Mouse (Mus musculus): ENCODE measurements at regions not wholly inside any gene's neighbourhood (a gene's known extent, or its start where the extent isn't known, plus 50 kb on each side); places are given as distances from the start of the nearest gene placed in this dataset.

DNA sequence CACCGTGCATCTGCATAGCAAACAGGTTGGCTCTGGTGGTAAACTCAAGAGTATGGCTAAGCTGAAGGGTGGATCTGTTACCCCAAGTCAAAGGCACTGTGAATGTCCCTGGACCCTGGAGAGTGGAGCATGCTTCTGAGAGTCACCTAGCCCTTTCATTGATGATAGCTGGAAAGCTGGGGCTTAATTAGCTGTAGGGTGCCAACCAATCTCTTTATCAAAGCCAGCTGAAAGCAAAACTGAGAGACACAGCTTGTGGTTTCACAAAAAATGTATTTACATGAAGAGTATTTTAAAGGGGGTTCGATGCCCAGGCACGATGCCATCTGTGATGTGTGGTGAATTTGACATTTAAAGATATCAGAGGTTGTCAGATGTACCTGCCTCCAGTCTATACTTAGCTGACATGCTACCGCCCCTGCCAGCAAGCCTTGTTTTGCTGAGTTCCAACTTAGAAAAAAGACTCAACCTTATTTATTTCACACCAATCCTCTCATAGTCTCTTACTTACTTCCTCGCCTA lies 209.3 kb upstream of the Spdye4c start:
- H3K9me3 ChIP-seq (ENCODE audit: low read length): no peaks in the 10 kb centered on the region
- H3K36me3 ChIP-seq (ENCODE audit: insufficient read depth): no peaks in the 10 kb centered on the region
- H3K9ac ChIP-seq: no peak overlapping the region
- no peak overlapping the region for H3K4me2 ChIP-seq (ENCODE audit: low read depth)
- WGBS: 67% methylated on average over 5 of the region's 5 CpGs
- H3K27ac ChIP-seq (ENCODE audit: low read depth, low read length): no peak overlapping the region
- no peak overlapping the region for H3K4me3 ChIP-seq (ENCODE audit: low read depth, low read length)
- no peaks in the 10 kb centered on the region for H3K27me3 ChIP-seq (ENCODE audit: insufficient read depth, low read length)
- DNase-seq: no peak
- TF ChIP-seq CTCF (IDR thresholded peaks at IDR 0.05; ENCODE audit: low read depth): no peak
- ATAC-seq: no peak
- H3K4me1 ChIP-seq (ENCODE audit: insufficient read depth): no peaks in the 10 kb centered on the region

DNA sequence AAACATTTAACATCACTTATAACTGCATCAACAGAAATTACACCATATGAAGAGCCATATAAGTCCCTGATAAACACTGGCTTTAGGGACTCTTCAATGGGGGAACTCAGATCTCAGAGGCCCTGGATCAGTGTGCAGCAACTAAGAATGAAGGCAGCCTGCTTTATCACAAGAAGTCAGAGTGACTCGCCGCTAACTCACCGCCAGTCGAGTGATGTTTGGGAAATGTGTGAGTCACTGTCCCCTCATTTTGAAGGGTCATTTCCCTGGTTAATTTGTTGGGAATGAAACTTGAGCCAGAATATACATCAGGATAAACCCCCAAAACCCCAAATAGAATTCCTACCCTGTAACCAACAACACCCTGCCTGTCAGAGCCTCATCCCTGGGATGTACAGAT lies 208.5 kb upstream of the Spdye4c start:
- H3K9ac ChIP-seq: no peak overlapping the region
- no peaks in the 10 kb centered on the region for H3K9me3 ChIP-seq (ENCODE audit: low read length)
- no peaks in the 10 kb centered on the region for H3K27me3 ChIP-seq (ENCODE audit: insufficient read depth, low read length)
- H3K4me2 ChIP-seq (ENCODE audit: low read depth): no peak overlapping the region
- no peak overlapping the region for H3K27ac ChIP-seq (ENCODE audit: low read depth, low read length)
- no peak for TF ChIP-seq CTCF (IDR thresholded peaks at IDR 0.05; ENCODE audit: low read depth)
- DNase-seq (no peak), ATAC-seq (no peak)
- WGBS: 85% methylated on average over 4 of the region's 4 CpGs
- no peaks in the 10 kb centered on the region for H3K36me3 ChIP-seq (ENCODE audit: insufficient read depth)
- no peaks in the 10 kb centered on the region for H3K4me1 ChIP-seq (ENCODE audit: insufficient read depth)
- no peak overlapping the region for H3K4me3 ChIP-seq (ENCODE audit: low read depth, low read length)

- no peak overlapping the region for H3K4me3 ChIP-seq (ENCODE audit: low read depth, low read length)
- TF ChIP-seq CTCF (IDR thresholded peaks at IDR 0.05; ENCODE audit: low read depth): no peak
- no peaks in the 10 kb centered on the region for H3K4me1 ChIP-seq (ENCODE audit: insufficient read depth)
- no peaks in the 10 kb centered on the region for H3K36me3 ChIP-seq (ENCODE audit: insufficient read depth)
- H3K27me3 ChIP-seq (ENCODE audit: insufficient read depth, low read length): no peaks in the 10 kb centered on the region
- no peaks in the 10 kb centered on the region for H3K9me3 ChIP-seq (ENCODE audit: low read length)
- H3K27ac ChIP-seq (ENCODE audit: low read depth, low read length): no peak overlapping the region
- peak; percentile 65 for DNase-seq
- 47% methylated on average over 10 of the region's 10 CpGs for WGBS
- no peak overlapping the region for H3K9ac ChIP-seq
- peak; percentile 53 for ATAC-seq
- H3K4me2 ChIP-seq (ENCODE audit: low read depth): no peak overlapping the region
These were observed 206.4 kb upstream of the Spdye4c start for GRCm38 (mm10) chr2:128384612-128385011.

- H3K4me2 ChIP-seq (ENCODE audit: low read depth): no peak overlapping the region
- no peak overlapping the region for H3K4me3 ChIP-seq (ENCODE audit: low read depth, low read length)
- 62% methylated on average over 4 of the region's 4 CpGs for WGBS
- ATAC-seq: no peak
- no peak overlapping the region for H3K27ac ChIP-seq (ENCODE audit: low read depth, low read length)
- TF ChIP-seq CTCF (IDR thresholded peaks at IDR 0.05; ENCODE audit: low read depth): no peak
- no peak for DNase-seq
- no peaks in the 10 kb centered on the region for H3K4me1 ChIP-seq (ENCODE audit: insufficient read depth)
- no peaks in the 10 kb centered on the region for H3K36me3 ChIP-seq (ENCODE audit: insufficient read depth)
- H3K27me3 ChIP-seq (ENCODE audit: insufficient read depth, low read length): no peaks in the 10 kb centered on the region; the same call in 1 of the 2 replicates
- H3K9ac ChIP-seq: no peak overlapping the region
- no peaks in the 10 kb centered on the region for H3K9me3 ChIP-seq (ENCODE audit: low read length)
These were observed 204.0 kb upstream of the Spdye4c start for GRCm38 (mm10) chr2:128386846-128387621.

- no peak overlapping the region for H3K4me3 ChIP-seq (ENCODE audit: low read depth, low read length)
- 84% methylated on average over 8 of the region's 8 CpGs for WGBS
- DNase-seq: no peak
These were observed 203.0 kb upstream of the Spdye4c start for GRCm38 (mm10) chr2:128387851-128388471.

GRCm38 (mm10) chr2:128388883-128389470 lies 202.0 kb upstream of the Spdye4c start:
- Histone ChIP-seq H3K27ac (ENCODE audit: low read depth, low read length) (no peak overlapping the region), H3K4me1 (ENCODE audit: insufficient read depth) (no peaks in the 10 kb centered on the region), H3K9me3 (ENCODE audit: low read length) (no peaks in the 10 kb centered on the region), H3K4me2 (ENCODE audit: low read depth) (no peak overlapping the region), H3K27me3 (ENCODE audit: insufficient read depth, low read length) (no peaks in the 10 kb centered on the region; the same call in 1 of the 2 replicates), H3K36me3 (ENCODE audit: insufficient read depth) (no peaks in the 10 kb centered on the region), H3K9ac (no peak overlapping the region), H3K4me3 (ENCODE audit: low read depth, low read length) (no peak overlapping the region)
- DNase-seq (no peak), ATAC-seq (no peak)
- TF ChIP-seq CTCF (IDR thresholded peaks at IDR 0.05; ENCODE audit: low read depth): no peak
- WGBS: 13% methylated on average over 7 of the region's 7 CpGs

More at GRCm38 (mm10) chr2:128387851-128388471, 203.0 kb upstream of the Spdye4c start:
- no peaks in the 10 kb centered on the region for H3K9me3 ChIP-seq (ENCODE audit: low read length)
- H3K4me1 ChIP-seq (ENCODE audit: insufficient read depth): no peaks in the 10 kb centered on the region
- no peak overlapping the region for H3K4me2 ChIP-seq (ENCODE audit: low read depth)
- TF ChIP-seq CTCF (IDR thresholded peaks at IDR 0.05; ENCODE audit: low read depth): no peak
- H3K36me3 ChIP-seq (ENCODE audit: insufficient read depth): no peaks in the 10 kb centered on the region
- H3K27me3 ChIP-seq (ENCODE audit: insufficient read depth, low read length): no peaks in the 10 kb centered on the region; the same call in 1 of the 2 replicates
- no peak for ATAC-seq
- H3K27ac ChIP-seq (ENCODE audit: low read depth, low read length): no peak overlapping the region
- no peak overlapping the region for H3K9ac ChIP-seq

- H3K36me3 ChIP-seq (ENCODE audit: insufficient read depth): no peaks in the 10 kb centered on the region
- 25% methylated on average over 9 of the region's 9 CpGs for WGBS
- H3K4me1 ChIP-seq (ENCODE audit: insufficient read depth): no peaks in the 10 kb centered on the region
- TF ChIP-seq CTCF (IDR thresholded peaks at IDR 0.05; ENCODE audit: low read depth): no peak
- DNase-seq: no peak
- no peaks in the 10 kb centered on the region; the same call in none of the 2 replicates for H3K27me3 ChIP-seq (ENCODE audit: insufficient read depth, low read length)
- no peak for ATAC-seq
- H3K4me2 ChIP-seq (ENCODE audit: low read depth): no peak overlapping the region
- no peak overlapping the region for H3K27ac ChIP-seq (ENCODE audit: low read depth, low read length)
- no peak overlapping the region for H3K9ac ChIP-seq
- no peaks in the 10 kb centered on the region for H3K9me3 ChIP-seq (ENCODE audit: low read length)
- H3K4me3 ChIP-seq (ENCODE audit: low read depth, low read length): no peak overlapping the region
These were observed 198.7 kb upstream of the Spdye4c start for GRCm38 (mm10) chr2:128392344-128392743.
